Mouse (Mus musculus) testis, adult 2 months (tissue): ENCODE measurements around the gene Skap1. TPM values are rescaled to one million over a fixed set of nuclear protein-coding genes. Genes with fewer than 3 reads are reported as not detected.
"Not testable (repeated sequence)": the region's sequence is repeated elsewhere in the genome, so short reads cannot be mapped to it uniquely, and the experiment has no call there.

ENCODE experiments used
- H3K27ac ChIP-seq: fragments of 200-500 bp; 2 replicates; pipeline ENCODE4 v1.5.1; 2012; ENCODE audit warnings: low read depth, low read length; ENCODE audit not compliant: control insufficient read depth, insufficient read depth
- H3K27me3 ChIP-seq: fragments of 200-500 bp; 2 replicates; pipeline ENCODE4 v1.6.1; 2012; ENCODE audit warnings: mild to moderate bottlenecking, low read length, moderate library complexity; ENCODE audit not compliant: control insufficient read depth, insufficient read depth
- H3K36me3 ChIP-seq: fragments of 200-500 bp; 2 replicates; pipeline ENCODE4 v1.6.1; 2012; ENCODE audit warnings: mild to moderate bottlenecking, low read length; ENCODE audit not compliant: control insufficient read depth, insufficient read depth
- H3K4me1 ChIP-seq: fragments of 200-500 bp; 2 replicates; pipeline ENCODE4 v1.6.1; 2012; ENCODE audit warnings: low read length; ENCODE audit not compliant: control insufficient read depth, insufficient read depth
- H3K4me3 ChIP-seq: fragments of 200-500 bp; 2 replicates; pipeline ENCODE4 v1.5.1; 2012; ENCODE audit warnings: low read depth, mild to moderate bottlenecking, low read length, moderate library complexity, mixed read lengths; ENCODE audit not compliant: control insufficient read depth
- CTCF ChIP-seq: fragments of 200-500 bp; IDR thresholded peaks from 2 replicates; pipeline ENCODE4 v1.5.1; 2012; ENCODE audit warnings: low read depth, mild to moderate bottlenecking, inconsistent platforms, low read length, moderate library complexity; ENCODE audit not compliant: control insufficient read depth, insufficient read depth, insufficient replicate concordance
- POLR2A ChIP-seq: fragments of 200-500 bp; IDR thresholded peaks from 2 replicates; pipeline ENCODE4 v1.6.1; 2012; ENCODE audit warnings: low read depth, mild to moderate bottlenecking, inconsistent platforms, low read length, moderate library complexity; ENCODE audit not compliant: control insufficient read depth
- polyA plus RNA-seq: library from polyadenylated mRNA; depleted of rRNA; stranded (reverse); fragments of >200 nt; gene quantifications from 2 replicates; pipeline ENCODE4 v1.2.3, GENCODE M21; 2012

Gene Skap1
- polyA plus RNA-seq, 1 experiment = 1.5 TPM

DNA sequence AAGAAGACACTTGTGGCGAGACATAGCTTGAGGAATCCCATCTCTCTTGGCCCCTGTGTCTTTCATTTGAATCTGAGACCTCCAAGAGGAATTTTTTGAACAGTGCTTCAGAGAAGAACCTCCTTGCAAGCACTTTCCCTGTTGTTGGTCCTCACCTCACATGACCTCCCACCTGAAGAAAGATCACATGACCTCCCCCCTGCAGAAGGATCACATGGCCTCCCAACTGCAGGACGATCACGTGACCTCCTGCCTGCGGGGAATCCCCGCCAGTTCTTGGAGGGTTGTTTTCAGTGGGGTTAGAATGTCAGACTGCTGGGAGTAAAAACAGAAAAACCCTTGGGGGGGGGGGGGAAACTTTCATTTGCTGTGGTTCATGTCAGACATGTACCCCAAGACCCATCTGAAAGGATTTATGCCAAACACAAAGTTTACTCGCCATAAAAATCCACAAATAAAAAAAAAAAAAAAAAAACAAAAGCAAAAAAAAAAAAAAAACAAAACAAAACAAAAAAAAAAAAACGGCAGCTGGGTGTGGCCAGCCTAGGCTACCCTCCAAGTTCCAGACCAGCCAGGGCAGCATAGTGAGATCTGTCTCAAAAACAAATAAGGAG is 232.6 kb downstream of the Skap1 start:
- TF ChIP-seq CTCF (no peak), POLR2A (no peak)
- no peak overlapping the region for H3K27ac ChIP-seq
- no peaks in the 10 kb centered on the region for H3K27me3 ChIP-seq
- H3K4me3 ChIP-seq = no peak overlapping the region
- H3K36me3 ChIP-seq = no peaks in the 10 kb centered on the region
- H3K4me1 ChIP-seq = peaks cover 6% of the 10 kb centered on the region

- Histone ChIP-seq H3K4me3 (no peak overlapping the region), H3K27me3 (no peaks in the 10 kb centered on the region), H3K4me1 (peaks cover 6% of the 10 kb centered on the region), H3K27ac (no peak overlapping the region), H3K36me3 (no peaks in the 10 kb centered on the region)
- TF ChIP-seq POLR2A (no peak), CTCF (no peak)
These were observed 233.1 kb downstream of the Skap1 start for GRCm38 (mm10) chr11:96697467-96697866.

- Histone ChIP-seq H3K27ac (no peak overlapping the region), H3K36me3 (no peaks in the 10 kb centered on the region), H3K4me1 (no peaks in the 10 kb centered on the region), H3K4me3 (no peak overlapping the region), H3K27me3 (no peaks in the 10 kb centered on the region)
- TF ChIP-seq POLR2A (no peak), CTCF (no peak)
These were observed 239.4 kb downstream of the Skap1 start for GRCm38 (mm10) chr11:96703813-96704212.

DNA sequence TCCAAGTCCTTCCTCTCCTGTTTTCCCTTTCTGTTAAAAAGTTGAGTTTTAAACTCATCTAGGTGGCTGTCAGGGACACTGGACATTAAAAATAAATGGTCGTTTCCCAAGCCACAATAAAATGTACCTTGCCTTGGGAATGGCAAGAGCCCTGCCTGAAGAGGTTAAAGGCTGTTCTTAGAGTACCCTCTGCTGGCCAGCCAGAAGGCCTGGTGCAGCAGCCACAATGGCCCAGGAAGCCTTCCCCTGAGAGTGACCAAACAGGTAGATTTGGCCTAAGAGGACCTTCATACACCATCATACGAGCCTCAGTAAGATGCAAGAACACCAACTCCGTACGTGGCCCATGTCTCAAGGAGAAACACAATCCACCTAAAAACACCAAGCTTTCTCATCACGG is 246.9 kb downstream of the Skap1 start:
- H3K27ac ChIP-seq = no peak overlapping the region

DNA sequence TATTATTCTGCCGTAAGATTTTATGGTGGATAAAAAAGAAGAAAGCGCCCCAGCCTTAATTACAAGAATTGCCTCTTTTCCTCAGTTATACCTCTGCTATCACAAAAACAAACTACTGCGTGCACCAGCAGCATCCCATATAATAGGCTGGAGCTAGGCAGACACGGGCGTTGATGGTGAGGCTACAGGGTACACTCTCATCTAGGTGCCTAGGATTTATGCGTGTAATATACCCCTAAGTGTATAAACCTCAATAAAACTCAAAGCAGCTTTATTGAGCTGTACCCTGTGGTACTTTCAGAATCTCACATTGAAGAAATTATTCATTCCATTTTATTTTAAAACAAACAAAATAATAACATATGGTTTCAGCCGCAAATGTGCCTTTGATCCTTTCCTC is 247.3 kb downstream of the Skap1 start:
- H3K27me3 ChIP-seq = no peaks in the 10 kb centered on the region
- TF ChIP-seq CTCF (no peak), POLR2A (no peak)
- no peak overlapping the region for H3K4me3 ChIP-seq
- no peak overlapping the region for H3K27ac ChIP-seq
- peaks cover 13% of the 10 kb centered on the region for H3K4me1 ChIP-seq
- no peaks in the 10 kb centered on the region for H3K36me3 ChIP-seq

More for the DNA sequence above, 246.9 kb downstream of the Skap1 start:
- TF ChIP-seq POLR2A (no peak), CTCF (no peak)
- Histone ChIP-seq H3K27me3 (no peaks in the 10 kb centered on the region), H3K4me1 (peaks cover 13% of the 10 kb centered on the region), H3K36me3 (no peaks in the 10 kb centered on the region), H3K4me3 (no peak overlapping the region)

GRCm38 (mm10) chr11:96713210-96714005 is 249.0 kb downstream of the Skap1 start:
- TF ChIP-seq CTCF = no peak
- TF ChIP-seq POLR2A = no peak
- no peaks in the 10 kb centered on the region for H3K27me3 ChIP-seq
- no peak overlapping the region for H3K27ac ChIP-seq
- H3K4me3 ChIP-seq = peak overlapping the region; percentile 35
- peaks cover 13% of the 10 kb centered on the region for H3K4me1 ChIP-seq
- no peaks in the 10 kb centered on the region for H3K36me3 ChIP-seq

DNA sequence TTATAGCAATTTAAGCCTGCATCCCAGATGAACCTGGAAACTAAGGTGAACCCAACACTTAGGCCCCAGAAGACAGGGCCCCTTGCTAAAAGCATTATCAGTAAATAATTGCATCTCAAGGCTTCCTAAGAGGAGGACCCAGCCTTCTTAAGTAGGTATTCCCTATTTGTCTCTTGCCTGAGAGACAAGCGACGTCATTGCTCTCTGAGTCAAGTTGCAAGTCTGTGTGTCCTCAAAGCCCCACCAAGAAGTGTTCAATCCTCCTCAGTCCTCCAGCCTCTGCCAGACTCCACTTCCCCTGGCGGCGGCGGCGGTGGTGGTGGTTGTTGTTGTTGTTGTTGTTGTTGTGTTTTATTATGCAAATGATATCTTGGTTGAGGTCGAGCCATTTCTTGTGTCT is 249.6 kb downstream of the Skap1 start:
- H3K27me3 ChIP-seq = no peaks in the 10 kb centered on the region
- no peak for TF ChIP-seq POLR2A
- TF ChIP-seq CTCF = no peak
- H3K4me3 ChIP-seq = no peak overlapping the region
- H3K4me1 ChIP-seq = peaks cover 13% of the 10 kb centered on the region
- H3K27ac ChIP-seq = no peak overlapping the region
- no peaks in the 10 kb centered on the region for H3K36me3 ChIP-seq

GRCm38 (mm10) chr11:96715168-96715567 is 250.8 kb downstream of the Skap1 start:
- not testable (repeated sequence) for H3K27ac ChIP-seq, H3K36me3 ChIP-seq, H3K4me3 ChIP-seq, H3K27me3 ChIP-seq
- H3K4me1 ChIP-seq = peaks cover 13% of the 10 kb centered on the region
